Mouse (Mus musculus): ENCODE measurements around the gene Prss22. TPM values are rescaled to one million over a fixed set of nuclear protein-coding genes. Genes with fewer than 3 reads are reported as not detected.
A peak's percentile ranks its signal among the peaks of the same experiment; 100 is the strongest.

Gene Prss22
- 1 to 10 TPM in 3 of 4 experiments, under 1 TPM in 1; 0.94 to 1.7 (median 1.1) TPM for total RNA-seq (2022)

DNA sequence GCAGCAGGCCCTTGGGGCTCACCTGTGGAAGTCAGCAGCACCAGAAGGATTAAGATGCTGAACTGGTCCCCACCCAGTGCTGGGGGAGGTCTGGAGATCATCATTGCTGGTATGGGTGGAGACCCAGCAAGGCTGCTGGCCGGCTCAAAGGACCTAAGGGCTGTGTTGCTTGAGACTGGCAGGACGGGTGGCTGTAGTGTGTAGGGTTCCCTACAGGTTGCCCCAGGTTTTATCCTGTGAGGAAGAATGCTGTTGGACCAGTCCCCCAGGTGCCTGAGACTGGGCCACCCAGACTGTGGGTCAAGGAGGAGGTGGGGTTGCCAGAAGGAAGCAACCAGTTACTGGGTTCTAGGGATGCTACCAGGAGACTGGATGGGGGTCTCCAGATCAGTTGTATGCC is at the start of gene Prss22:
Prss22 (minus strand) TSS at position 200 of the 400 bp plus-strand sequence.
- DNase-seq (ENCODE audit: low spot score in 2 of 2) = no peak

DNA sequence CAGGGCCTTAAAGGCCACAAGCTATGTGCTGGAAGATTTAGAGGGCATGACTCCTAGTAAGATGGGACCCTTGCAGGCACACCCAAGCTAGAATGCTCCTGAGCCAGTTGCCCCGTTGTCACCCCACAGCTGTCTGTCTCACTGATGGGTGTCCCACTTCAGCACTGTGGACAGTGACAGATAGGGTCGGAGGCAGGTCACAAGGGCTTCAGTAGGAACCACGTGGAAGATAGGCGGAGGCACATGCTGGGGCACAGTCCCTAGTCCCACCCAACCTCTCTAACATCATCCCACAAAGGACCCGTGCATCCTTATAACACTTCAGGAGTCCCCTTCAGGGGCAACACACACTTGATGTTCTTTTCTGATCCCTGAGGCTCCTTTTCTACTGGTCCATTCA is 48.1 kb upstream of the Prss22 start:
- DNase-seq (ENCODE audit: low spot score in 2 of 2) = no peak

DNA sequence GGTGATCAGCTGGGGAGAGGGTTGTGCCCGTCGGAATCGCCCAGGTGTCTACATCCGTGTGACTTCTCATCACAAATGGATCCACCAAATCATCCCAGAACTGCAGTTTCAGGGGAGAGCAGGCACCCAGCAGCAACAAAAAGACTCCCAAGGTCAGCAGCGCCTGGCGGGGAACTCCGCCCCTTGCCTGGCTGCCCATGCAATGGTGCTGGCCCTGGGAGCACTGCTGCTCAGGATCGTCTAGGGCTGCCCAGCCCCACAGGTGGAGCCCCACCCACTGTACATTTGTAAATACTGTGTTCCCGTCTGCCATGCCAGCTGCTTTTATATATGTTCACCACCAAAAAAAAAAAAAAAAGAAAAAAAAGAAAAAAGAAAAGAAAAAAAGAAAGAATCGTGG is 47.7 kb upstream of the Prss22 start:
- no peak for DNase-seq (ENCODE audit: low spot score in 2 of 2)

DNA sequence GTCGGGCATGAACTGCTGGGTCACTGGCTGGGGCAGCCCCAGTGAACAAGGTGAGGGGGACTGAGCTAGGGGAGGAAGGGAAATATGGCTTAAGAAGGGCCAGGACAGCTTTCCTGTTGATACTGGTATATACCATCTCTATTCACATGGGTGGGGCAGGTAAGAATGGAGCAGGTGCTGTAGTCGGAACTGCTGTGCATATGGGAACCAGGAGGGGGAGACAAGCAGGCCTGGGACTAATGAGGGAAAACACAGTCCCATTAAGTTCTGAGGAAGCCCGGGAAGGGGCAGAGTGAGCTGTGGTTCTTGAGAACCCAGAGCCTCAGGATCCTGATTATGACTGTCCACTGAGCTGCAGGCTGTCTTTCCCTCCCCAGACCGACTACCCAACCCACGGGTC is 46.6 kb upstream of the Prss22 start:
- DNase-seq (ENCODE audit: low spot score in 2 of 2) = no peak

DNA sequence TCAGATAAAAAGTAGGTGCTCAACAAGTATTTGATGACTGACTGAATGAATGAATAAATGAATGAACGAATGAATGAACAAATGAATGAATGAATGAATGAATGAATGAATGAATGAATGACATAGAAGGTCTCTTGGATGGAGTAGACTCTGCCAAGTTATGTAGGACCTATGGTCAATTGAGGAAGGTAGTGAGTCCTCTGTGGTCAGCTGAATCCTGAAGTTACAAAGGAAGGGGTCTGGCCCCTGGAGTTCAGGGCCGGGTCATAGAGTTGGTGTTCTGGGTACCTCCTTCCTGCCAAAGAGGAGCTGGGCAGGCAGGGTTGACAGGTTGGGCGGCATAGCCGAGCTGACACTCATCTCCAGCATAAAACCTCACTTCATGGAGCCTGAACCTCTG is 39.9 kb upstream of the Prss22 start, which contains the start of gene Prss27:
Prss27 (plus strand) TSS at position 301 of the 400 bp plus-strand sequence.
- DNase-seq (ENCODE audit: low spot score in 2 of 2) = no peak

DNA sequence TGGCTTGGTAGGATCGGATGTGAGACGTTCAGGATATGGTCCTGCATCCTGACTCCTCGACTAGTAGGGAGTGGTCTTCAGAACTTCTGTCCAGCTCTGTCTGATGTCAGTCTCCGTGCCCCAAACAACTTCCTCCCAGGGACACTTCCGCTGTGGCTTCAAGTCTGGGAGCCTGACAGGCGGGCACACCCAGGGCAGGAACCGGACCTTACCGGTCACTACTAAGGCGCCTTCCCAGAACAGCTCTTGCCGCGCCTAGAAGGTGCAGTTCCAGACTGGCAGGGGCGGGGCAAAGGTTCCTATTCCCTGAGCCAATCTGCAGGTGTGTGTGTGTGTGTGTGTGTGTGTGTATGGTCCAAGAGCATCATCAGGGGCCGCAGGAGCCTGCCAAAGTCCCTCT is 39.5 kb upstream of the Prss22 start:
- no peak for DNase-seq (ENCODE audit: low spot score in 2 of 2)

DNA sequence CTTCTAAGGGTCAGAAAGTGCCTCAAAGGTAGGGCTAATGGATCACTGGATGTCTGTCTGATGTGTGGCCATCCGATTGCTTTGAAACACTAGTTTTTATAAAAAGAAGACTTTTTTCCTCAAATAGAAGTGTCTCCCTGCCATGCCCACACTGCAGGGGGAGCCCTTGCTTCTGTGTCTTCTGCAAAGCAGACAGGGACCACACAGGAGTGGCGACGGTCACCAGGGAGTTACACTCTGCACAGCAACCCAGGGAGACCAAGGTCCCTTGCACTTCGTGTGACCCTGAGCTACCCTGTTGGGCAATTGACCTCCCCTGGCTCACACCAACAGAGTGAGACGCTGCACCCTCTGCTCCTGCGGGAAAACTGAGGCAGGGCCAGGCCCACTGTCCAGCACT is 39.1 kb upstream of the Prss22 start:
- DNase-seq (ENCODE audit: low spot score in 2 of 2) = no peak

DNA sequence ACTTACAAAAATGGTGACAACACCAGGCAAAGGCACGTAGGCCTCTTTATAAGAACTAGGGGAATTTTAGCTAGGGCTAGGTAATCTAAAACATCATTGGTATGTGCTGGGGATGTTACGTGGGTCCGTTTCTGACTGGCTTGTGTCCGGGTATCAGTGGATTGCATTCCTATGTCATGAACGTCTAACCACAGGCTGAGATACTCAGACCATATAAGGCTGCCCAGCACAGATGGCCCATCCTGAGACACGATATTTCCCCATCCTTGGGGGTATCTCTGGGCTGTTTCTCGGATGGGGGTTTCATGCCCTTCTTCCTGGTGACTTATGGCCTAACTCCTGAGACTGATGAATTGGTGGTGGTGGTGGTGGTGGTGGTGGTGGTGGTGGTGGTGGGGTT is 37.2 kb upstream of the Prss22 start:
- DNase-seq (ENCODE audit: low spot score in 2 of 2) = no peak

DNA sequence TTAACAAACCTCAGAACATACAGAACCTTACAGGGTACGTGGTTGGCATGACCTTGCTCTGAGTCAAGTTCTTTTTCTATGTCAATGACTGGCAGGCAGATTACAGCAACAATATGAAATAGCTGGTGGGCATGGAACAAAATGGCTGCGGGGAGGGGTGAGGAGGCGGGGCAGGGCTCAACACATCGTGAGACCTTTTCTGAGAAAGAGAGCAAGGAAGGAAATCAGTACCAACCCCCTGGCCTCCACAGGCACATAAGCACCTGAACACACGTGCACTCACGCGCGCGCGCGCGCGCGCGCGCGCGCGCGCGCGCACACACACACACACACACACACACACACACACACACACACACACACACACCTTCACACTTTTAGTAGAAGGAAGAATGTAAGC is 32.7 kb upstream of the Prss22 start:
- no peak for DNase-seq (ENCODE audit: low spot score in 2 of 2)

DNA sequence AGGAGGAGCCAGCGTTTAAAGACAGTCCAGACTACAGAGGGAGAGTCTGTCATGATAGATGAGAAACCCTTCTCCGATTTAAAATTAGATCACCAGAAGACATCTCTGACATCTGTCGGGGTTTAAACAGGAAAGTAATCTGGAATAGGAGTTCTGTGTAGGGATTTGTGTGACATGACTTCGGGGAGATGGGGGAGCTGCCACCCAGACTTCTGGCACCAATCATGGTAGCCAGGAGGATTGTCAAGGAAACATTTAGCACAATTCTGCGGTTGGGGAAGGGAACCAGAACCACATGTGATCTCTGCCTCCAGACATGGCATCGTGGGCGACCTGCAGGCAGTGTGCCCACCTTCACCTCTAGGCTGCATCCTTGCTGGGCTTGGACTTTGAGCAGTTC is 31.6 kb upstream of the Prss22 start:
- DNase-seq (ENCODE audit: low spot score in 2 of 2) = no peak

DNA sequence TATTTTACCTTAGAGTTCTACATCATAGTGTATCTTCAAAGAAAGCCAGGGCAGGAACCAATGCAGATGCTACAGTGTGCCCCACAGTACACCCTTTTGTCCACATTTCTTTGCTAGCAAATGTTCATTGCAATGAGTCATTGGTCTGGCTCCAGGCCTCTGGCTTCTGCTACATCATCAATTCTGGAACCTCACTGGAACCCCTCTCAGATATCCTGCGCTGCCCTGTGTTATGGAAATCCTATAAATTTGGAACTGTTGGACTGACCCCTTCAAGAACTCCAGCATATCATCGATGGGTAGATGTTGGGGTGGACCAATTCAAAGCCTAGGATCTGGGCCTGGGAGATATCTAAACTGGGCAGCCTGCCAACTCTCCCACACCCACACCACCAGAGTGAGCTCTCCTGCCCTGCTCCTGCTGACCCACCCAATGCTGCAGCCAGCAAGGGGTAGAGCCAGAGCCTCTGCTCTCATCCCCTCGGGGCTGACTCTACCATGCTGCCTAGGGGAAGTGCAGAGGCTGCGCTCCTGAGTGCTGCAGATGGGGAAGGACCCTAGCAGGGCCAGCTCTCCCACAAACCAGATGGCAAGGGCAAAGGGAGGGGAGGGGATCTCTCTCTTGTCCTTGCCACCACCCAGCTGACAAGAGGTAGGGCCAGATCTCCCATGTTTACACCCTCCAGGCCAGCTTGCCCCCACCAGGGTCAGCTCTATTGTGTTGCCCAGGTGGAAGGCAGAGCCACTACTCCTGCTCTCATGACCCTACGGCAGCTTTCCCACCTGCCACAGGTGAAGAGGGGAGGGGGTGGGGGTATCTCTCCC is 23.7 kb upstream of the Prss22 start:
- DNase-seq (ENCODE audit: low spot score in 2 of 2) = no peak

DNA sequence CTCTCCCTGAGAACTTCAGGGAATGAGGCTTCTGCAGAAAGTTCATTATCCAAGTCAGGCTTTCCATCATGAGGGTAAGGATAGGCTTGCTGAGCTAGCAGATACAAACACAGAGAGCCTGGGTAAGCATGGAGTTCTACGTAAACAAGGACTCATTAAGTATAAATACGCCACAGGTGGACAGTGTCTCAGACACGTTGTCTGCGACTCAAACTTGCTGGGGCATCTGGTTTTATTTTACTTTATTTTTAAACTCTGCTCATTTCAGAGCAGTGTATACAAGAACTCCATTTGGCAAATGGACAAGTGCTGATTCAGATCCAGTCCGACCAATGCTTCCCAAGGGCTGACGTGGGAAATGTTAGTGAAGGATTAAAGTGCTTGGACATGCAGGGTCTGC is 22.8 kb upstream of the Prss22 start:
- no peak for DNase-seq (ENCODE audit: low spot score in 2 of 2)

DNA sequence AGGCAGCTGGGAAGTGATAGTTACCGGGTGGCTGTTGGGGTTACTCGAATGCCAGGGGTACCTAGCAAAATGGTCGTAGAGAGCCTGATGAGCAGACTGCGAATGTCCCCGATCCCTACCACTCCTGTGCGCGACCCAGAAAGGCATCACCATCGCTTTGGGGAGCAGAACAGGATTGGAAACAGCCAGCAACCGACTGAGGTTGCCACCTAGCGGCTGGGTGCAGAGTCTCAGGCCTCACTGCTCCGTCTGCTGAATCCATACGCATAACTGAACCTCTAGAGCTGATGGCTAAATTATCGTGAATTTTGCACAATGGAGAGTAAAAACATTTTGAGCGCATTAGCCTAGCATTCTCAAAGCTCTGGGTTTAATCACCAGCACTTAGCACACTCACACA is 17.8 kb upstream of the Prss22 start:
- no peak for DNase-seq (ENCODE audit: low spot score in 2 of 2)

DNA sequence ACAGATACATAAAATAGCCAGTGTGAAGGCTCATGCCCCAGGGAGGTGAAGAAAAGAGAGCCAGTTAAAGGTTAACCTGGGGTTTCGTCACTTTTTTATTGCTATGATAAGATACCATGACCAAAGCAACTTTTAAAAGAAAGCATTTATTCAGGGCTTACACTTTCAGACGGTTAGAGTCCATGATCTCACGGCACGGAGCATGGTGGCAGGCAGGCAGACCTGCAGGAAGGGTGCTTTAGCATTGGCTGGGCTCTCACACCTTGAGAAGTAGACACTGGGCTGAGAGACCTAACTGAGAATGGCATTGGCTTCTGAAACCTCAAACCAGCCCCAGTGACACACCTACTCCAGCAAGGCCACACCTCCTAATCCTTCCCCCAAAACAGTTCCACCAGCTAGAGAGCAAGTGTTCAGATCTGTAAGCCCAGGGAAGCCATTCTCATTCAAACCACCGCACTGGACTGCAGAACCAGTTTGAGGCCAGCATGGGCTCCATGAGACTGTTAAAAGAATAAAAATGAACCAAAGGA is 16.6 kb upstream of the Prss22 start:
- no peak for DNase-seq (ENCODE audit: low spot score in 2 of 2)

DNA sequence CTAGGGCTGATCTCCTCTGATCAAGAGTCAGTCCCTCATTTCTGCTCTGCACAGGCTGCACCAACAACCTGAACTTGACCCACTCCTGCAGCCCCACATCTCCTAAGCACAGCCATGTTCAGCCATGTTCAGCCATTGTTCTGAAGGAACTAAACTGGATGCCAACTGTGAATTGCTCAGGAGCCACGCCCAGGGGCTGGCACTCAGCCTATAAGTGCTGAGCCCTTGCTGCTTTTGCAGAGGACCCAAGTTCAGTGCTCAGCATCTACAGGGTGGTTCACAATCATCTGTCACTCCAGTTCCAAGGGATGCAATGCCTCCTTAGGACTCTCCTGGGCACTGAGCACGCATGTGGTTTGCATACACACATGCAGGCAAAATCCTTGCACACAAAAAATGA is 15.0 kb upstream of the Prss22 start:
- no peak for DNase-seq (ENCODE audit: low spot score in 2 of 2)

DNA sequence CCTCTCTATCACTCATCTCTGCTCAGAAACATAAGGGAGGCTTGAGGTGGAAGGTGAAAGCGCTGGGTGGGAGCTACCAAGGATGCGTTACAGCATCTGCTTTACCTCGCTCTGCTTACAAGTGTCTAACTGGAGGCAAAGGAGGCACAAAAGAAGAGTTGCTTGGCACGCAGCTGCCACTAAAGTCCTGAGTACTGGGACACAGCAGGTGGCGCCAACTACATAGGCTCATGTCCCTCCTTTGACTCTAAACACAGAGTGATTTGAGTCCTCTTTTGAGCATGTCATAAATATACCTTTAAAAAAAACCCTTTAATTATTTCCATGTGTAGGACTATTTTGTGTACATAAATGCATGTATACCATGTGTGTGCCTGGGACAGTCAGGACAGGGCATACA is 11.7 kb upstream of the Prss22 start:
- no peak for DNase-seq (ENCODE audit: low spot score in 2 of 2)

DNA sequence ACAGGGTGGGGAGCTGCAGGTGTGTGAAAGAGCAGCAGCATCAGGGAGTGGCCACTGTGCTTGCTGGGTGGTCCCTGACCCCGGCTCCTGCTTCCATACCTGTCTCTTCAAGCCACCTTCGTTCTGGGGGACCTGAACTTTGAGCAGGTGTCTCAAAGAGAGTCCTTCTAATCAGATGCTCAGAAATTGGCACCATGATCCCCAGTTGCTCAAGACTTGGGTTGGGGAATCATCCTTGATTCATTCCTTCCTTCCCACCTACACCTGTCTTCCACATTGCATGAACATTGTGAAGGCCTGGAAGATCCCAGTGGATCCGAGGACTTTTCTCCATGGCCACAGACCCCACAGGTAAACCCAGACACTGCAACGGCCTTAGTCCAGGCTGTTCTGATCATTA is 10.2 kb upstream of the Prss22 start:
- DNase-seq (ENCODE audit: low spot score in 2 of 2) = no peak

DNA sequence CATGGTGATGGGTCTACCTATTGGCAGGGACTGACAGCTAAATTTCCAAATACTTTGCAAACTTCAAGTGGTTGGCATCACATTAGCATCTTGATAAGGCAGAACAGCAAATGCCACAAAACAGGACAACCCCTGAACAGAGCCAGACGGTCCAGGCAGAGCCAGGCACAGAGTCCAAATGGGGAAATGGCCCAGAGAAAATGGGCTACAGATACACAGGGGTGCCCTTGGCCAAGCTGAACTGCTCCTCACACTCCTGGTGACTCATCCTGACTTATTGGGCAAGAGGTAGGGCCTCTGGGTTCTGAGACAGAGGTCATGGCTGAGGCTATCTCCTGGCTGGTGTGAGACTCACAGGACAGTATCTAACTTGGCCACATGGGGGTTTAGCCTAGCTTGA is 9.5 kb upstream of the Prss22 start:
- no peak for DNase-seq (ENCODE audit: low spot score in 2 of 2)

DNA sequence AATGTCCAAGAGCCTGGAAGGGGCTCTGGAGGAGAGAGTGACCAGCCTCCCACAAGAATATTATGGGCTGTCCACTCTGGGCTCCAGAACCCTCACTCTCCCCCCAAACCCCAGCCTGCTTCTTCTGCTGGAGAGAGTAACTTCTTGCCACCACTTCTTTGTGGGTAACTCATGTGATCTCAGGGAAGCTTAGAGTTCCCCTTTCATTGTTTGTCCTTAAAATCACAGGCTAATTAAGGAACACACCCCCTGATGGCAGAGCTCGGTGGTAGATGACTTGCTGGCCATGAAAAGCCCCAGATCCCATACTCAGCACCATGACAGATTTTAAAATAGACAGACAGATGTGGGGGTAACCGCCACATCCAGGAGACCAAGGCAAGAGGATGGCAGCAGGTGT is 9.0 kb upstream of the Prss22 start:
- no peak for DNase-seq (ENCODE audit: low spot score in 2 of 2)

DNA sequence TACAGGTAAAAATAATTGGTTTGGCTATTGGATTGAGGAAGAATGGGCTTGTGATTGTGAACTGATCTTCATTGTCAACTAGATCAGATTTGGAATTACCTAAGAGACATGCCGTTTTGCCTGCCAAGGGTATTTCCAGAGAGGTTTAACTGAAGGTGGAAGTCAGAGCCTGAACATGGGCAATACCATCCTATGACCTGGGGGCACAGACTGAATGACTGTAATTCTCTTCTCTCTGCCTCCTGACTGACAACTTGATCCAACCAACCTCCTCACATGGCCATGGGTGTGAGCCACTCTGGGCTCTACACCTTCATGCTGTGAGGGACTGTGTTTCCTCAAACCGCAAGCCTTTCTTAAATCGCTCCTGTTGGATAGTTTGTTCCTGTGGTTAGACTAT is 7.1 kb upstream of the Prss22 start:
- no peak for DNase-seq (ENCODE audit: low spot score in 2 of 2)

DNA sequence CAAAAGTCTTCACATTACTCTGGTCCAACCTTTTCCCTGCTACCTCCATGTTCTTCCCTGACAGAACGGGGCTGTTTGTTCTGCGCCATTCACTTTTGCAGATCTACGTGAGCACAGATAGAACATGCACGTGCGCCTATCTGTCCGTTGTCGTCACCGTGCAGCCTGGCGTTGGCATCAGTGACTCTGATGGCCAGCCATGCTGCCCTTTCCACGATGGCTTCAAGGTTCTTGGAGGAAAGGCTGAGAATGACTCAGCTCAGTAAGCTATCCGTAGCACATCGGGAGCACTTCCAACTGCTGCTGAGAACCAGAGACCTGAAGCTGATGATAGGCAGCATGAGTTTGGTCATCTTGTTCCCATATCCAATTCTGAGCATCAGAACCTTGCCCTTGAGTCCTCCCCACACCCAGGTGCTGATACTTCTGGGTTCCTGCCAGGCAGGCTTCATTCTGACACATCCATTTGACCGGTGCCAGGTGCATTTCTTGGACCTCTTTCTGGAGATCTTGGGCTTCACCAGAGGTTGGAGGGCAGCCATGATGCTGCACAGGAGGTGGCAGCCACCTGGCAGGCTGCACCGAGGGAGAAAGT is 6.3 kb upstream of the Prss22 start:
- DNase-seq (ENCODE audit: low spot score in 2 of 2) = no peak

DNA sequence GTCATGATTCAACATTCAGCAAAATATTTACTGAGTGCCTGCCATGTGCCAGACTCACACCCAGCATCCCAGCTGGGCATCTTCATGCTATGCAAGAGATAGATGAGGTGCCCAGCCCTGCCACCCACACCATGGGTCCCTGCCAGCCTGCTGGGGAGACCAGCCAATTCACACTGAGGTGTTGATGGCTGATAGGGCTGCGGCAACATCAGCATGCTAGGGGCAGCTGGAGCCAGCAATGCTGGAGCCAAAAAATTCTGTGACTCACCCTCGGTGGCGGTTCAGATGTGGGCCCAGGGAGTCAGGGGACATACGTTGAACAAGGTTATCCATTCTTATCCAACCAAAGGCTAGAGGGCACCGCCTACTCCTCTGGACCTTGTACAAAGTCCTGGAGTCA is 2.5 kb upstream of the Prss22 start:
- DNase-seq (ENCODE audit: low spot score in 2 of 2) = peak; percentile 54 to 93

DNA sequence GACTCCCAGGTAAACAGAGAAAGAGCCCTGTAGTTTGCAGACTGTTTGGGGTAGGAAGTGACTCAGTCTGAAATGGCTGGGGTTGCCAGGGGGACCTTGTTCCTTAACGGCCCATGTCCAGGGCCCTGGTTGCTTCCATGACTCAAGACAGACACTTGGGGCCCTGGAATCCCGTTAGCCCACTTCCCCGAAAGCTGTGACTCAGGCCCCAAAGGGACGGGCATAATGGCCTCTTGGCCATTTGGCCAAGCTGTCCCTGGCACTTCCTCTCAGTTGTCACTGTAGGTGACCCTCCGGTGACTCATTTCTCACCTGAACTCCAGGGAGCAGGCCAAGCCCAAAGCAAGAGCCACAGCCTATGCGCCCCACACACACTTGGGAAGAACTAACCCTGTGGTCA is 483 bp upstream of the Prss22 start:
- DNase-seq (ENCODE audit: low spot score in 2 of 2) = no peak

Data from left cerebral cortex, adult 8-10 months (tissue).